Mouse (Mus musculus): ENCODE data around the gene Nrbf2. TPM values are rescaled to one million over a fixed set of nuclear protein-coding genes. Genes with fewer than 3 reads are reported as not detected.

Gene Nrbf2
- polyA plus RNA-seq (2015; fragmentation: Illumina TruSeq; extraction: RNeasy Lipid Tissue Mini Kit (QIAGEN cat#74804); ENCODE audit: low read depth, low replicate concordance), result 33.8 TPM

DNA sequence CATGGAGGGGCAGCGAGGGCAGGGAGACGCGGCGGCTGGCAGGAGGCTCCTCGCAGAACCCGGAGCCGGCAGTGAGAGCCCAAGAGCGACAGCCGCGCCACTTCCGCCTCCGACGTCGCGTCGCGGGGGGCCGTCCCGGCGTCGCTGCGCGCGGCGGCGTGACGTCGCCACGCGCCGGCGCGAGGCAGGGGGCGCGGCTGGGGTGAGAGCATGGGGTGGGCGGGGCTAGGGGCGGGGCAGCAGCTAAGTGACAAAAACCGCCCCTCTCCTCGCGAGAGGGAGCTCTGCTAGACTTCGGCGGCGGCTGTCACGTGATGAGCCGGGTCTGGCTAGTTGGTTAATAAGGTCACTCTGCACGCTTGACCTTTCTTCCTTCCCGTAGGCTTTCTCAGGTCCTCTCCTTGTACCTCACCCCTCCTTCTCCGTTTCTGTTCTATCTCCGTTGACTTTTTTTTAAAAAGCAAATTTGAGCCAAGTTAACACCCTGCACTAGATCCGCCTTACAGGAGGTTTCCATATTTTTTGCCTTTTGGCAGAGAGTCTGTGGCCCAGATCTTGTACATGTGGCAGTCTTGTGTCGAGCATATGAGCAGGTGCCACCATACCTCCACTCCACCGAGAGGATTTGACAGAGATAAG lies at the start of gene Nrbf2:
TSS of gene Nrbf2 (minus strand) at position 130 of the 639 bp plus-strand sequence.

Other genes starting within 250 kb of the Nrbf2 start
- gene Jmjd1c, start 189.2 kb downstream of the Nrbf2 start, polyA plus RNA-seq (2015; fragmentation: Illumina TruSeq; extraction: RNeasy Lipid Tissue Mini Kit (QIAGEN cat#74804); ENCODE audit: low read depth, low replicate concordance), result 30.5 TPM
- gene Reep3, start 188.4 kb downstream of the Nrbf2 start, polyA plus RNA-seq (2015; fragmentation: Illumina TruSeq; extraction: RNeasy Lipid Tissue Mini Kit (QIAGEN cat#74804); ENCODE audit: low read depth, low replicate concordance), result 20.7 TPM

All from brain, adult 10 weeks (tissue).